Mouse (Mus musculus): Measurements from ENCODE around the gene 2610528J11Rik.
A peak's percentile ranks its signal among the peaks of the same experiment; 100 is the strongest.

Gene 2610528J11Rik

DNA sequence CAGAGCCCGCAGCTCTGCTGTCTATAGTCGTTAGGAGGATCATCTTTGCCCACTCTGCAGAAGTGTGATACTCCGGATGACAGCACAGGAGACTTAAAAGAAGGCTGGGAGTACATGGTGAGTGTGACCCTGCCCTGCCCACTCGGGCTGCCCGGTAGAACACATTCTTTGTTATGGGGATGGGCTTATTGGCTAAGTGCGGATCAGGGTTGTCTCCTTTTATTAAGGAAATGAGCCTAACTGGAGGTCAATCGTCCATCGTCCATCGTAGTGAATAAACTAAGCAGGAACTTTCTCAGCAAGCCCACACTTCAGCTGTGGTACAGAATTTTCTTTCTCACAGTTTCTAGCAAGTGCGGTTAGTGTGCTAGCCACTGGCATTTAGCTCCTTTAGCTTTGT lies 13.1 kb downstream of the 2610528J11Rik start:
- no peak for DNase-seq (ENCODE audit: low read depth in 1 of 2, low spot score in 2 of 2)

GRCm38 (mm10) chr4:118542510-118543157 lies 15.8 kb downstream of the 2610528J11Rik start:
- no peak for DNase-seq (ENCODE audit: low read depth in 1 of 2, low spot score in 2 of 2)

- no peak for DNase-seq (ENCODE audit: low read depth in 1 of 2, low spot score in 2 of 2)
These were observed 16.3 kb downstream of the 2610528J11Rik start for GRCm38 (mm10) chr4:118543158-118543530.

- DNase-seq (ENCODE audit: low read depth in 1 of 2, low spot score in 2 of 2): no peak
These were observed 16.9 kb downstream of the 2610528J11Rik start, which contains the start of gene Tmem125 for GRCm38 (mm10) chr4:118543592-118544260. Gene Tmem125, minus strand, starts transcription at chr4:118544044.

GRCm38 (mm10) chr4:118544441-118545127 lies 17.8 kb downstream of the 2610528J11Rik start:
- no peak for DNase-seq (ENCODE audit: low read depth in 1 of 2, low spot score in 2 of 2)

- peak; percentile 35 to 64 for DNase-seq (ENCODE audit: low read depth in 1 of 2, low spot score in 2 of 2)
These were observed 20.8 kb downstream of the 2610528J11Rik start for GRCm38 (mm10) chr4:118547424-118548129.

- peak in 1 of 2 experiments; percentile 5 for DNase-seq (ENCODE audit: low read depth in 1 of 2, low spot score in 2 of 2)
These were observed 21.3 kb downstream of the 2610528J11Rik start for GRCm38 (mm10) chr4:118548130-118548480.

- DNase-seq (ENCODE audit: low read depth in 1 of 2, low spot score in 2 of 2): no peak
These were observed 26.3 kb downstream of the 2610528J11Rik start for GRCm38 (mm10) chr4:118553039-118553649.

- no peak for DNase-seq (ENCODE audit: low read depth in 1 of 2, low spot score in 2 of 2)
These were observed 37.5 kb downstream of the 2610528J11Rik start for GRCm38 (mm10) chr4:118564062-118564925.

GRCm38 (mm10) chr4:118564926-118565279 lies 38.1 kb downstream of the 2610528J11Rik start:
- DNase-seq (ENCODE audit: low read depth in 1 of 2, low spot score in 2 of 2): no peak

- DNase-seq (ENCODE audit: low read depth in 1 of 2, low spot score in 2 of 2): no peak
These were observed 39.4 kb downstream of the 2610528J11Rik start for GRCm38 (mm10) chr4:118566161-118566676.

GRCm38 (mm10) chr4:118568709-118569108 lies 41.9 kb downstream of the 2610528J11Rik start:
- DNase-seq (ENCODE audit: low read depth in 1 of 2, low spot score in 2 of 2): no peak

DNA sequence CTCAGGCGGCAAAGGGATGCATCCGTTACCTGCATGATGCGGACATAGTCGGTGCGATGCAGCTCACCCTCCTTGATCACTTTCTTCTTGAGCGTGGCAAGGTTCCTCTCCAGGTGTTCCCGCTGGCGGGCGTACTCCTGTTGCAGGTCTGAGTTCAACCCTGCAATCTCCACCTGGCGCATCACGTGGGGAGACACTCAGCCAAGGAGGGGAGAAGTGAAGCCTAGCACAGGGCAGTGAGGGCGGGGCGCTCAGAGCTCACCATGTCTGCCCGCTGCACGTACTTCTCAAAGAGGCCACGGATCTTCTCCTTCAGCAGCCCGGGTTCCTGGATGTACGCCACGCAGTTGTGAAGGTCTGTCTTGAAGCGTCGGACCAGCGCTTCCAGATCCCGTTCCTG lies 42.5 kb downstream of the 2610528J11Rik start:
- DNase-seq (ENCODE audit: low read depth in 1 of 2, low spot score in 2 of 2): no peak

- no peak for DNase-seq (ENCODE audit: low read depth in 1 of 2, low spot score in 2 of 2)
These were observed 44.6 kb downstream of the 2610528J11Rik start for GRCm38 (mm10) chr4:118571441-118571840.

GRCm38 (mm10) chr4:118576097-118576496 lies 49.3 kb downstream of the 2610528J11Rik start:
- DNase-seq (ENCODE audit: low read depth in 1 of 2, low spot score in 2 of 2): peak in 1 of 2 experiments; percentile 27

DNA sequence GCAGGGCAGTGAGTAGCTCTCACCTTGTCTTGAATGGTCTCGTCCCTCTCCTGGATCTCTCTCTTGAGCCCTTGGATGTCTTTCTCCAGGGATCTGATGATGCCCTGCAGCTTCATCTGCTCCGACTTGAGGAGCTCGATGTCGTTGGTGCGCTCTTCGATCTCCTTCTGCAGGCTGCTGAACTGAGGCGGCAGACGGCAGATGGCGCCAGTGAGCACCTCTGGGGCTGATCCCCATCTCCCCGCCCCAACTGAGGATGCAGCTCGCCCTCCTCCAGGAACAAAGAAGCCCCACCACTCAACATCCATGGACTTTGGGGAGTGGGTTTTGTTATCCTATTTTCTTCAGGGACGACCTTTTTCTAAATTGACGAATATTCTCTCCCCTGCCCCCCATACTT lies 52.5 kb downstream of the 2610528J11Rik start:
- no peak for DNase-seq (ENCODE audit: low read depth in 1 of 2, low spot score in 2 of 2)

Data from monocyte, adult 2 months (primary cell).